Mouse (Mus musculus): ENCODE measurements around the gene Wdr43. TPM values are rescaled to one million over a fixed set of nuclear protein-coding genes. Genes with fewer than 3 reads are reported as not detected.

Gene Wdr43
- 7.2 and 10.8 TPM in 2 replicates for polyA plus RNA-seq (2012; rRNA removed)

GRCm38 (mm10) chr17:71615638-71616318, at the start of gene Wdr43:
Gene Wdr43 (plus strand): TSS chr17:71615895.

DNA sequence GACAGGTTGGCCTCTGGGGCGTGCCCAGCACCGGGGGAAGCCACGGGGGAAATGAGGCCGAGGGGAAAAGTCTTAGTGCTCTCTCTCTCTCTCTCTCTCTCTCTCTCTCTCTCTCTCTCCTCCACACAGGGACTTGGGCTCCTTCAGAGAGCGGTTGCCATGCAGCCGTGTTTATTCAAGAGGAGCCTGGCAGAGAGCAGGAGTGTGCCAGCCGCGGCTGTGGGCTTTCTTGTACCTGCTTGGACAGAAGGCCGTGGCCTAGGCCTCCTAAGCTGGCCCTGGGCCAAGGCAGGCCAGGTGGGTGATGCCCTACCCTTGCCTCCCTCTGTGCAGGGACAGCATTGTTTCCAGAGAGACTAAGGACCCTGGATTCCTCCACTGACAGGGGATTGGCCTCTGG, 57.4 kb downstream of the Wdr43 start, which contains the start of gene Togaram2:
Gene Togaram2, plus strand, starts transcription at position 170 of the 400 bp plus-strand sequence.

Other genes starting within 250 kb of the Wdr43 start
- gene Gm4707, start 156.0 kb upstream of the Wdr43 start, polyA plus RNA-seq (2012; rRNA removed): 0.51 and 0.54 TPM in 2 replicates
- gene Smchd1, start 140.6 kb upstream of the Wdr43 start, polyA plus RNA-seq (2012; rRNA removed): 5.0 and 5.1 TPM in 2 replicates
- gene Ndc80, start 89.0 kb upstream of the Wdr43 start, polyA plus RNA-seq (2012; rRNA removed): 0.27 and 0.36 TPM in 2 replicates
- gene Spdya, start 63.8 kb upstream of the Wdr43 start, polyA plus RNA-seq (2012; rRNA removed): 0.37 TPM in 1 of 2 replicates, not detected in the other
- 9.7 and 11.8 TPM in 2 replicates for gene Togaram2, start 57.4 kb downstream of the Wdr43 start, polyA plus RNA-seq (2012; rRNA removed)
- gene Pcare, start 137.0 kb downstream of the Wdr43 start, polyA plus RNA-seq (2012; rRNA removed): not detected in 2 replicates
- 7.1 and 9.2 TPM in 2 replicates for gene Clip4, start 152.6 kb downstream of the Wdr43 start, polyA plus RNA-seq (2012; rRNA removed)

All from ovary, adult 2 months (tissue).